Mouse (Mus musculus): ENCODE data around the gene Rbm17. TPM values are rescaled to one million over a fixed set of nuclear protein-coding genes. Genes with fewer than 3 reads are reported as not detected.

Rbm17 gene
- total RNA-seq, 2 experiments from 2014 or later: 53.0 to 60.7 TPM

DNA sequence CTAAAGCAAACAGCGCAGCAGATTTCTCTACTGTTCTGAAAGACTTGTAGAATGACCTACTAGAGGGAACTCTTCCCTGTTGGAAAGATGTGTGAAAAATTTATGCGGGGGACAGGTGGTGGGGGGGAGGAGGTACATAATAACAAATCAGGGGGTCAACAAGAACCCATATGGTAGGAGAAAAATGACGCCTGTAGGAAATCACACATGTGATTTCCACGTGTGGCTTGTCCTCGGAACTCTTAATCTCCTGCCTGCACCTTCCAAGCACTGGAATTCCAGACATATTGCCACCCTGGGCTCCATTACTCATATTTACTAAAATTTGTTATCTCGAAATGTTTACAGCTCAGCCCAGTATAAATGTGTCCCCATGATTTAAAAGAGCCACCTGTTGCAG lies 2.2 kb downstream of the Rbm17 start:
- no peak for DNase-seq
- intact Hi-C loops (cut with DNase I): loop anchor here (5.0 kb wide), 5 partner anchors 44 to 176 kb away; partner anchors contain the start of genes Ankrd16, Fbh1 and Il15ra

DNA sequence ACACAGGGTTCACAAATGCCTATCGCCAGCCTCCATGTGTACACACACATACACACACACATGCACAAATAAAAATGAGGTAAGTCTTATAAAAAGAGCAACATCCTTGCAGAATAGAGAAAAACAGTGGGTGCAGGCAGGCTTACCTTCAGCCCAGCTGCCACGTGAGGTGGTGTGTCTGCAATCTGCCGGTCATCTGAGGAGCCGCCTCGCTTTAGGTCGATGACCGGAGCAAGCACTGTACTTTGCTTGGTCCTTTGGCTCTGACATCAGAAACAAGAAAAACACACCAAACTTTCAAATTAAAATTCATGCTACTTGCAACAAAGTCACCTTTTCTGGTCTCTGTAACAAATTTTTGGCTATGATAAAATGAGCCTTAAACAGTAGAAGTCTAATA lies 6.0 kb downstream of the Rbm17 start:
- DNase-seq: no peak
- intact Hi-C loops (cut with DNase I): no loop called here

DNA sequence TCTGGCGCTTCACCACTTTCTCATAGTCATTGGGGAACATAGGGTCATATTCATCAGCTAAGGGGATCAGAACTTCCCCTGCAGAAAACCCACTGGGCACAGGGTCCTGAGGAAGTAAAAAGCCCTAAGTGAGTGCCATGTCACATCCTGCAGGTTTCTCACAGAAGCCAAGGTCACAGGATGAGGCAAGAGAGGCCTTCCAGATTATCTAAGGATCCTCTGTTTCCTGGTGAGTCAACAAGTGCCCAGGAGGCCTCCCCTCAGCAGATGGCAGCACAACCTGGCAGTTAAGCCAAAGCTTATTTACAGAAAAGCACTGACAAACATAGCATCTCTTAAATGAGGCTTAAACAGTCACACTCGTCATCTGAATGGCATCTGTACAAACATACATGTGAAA lies 7.3 kb downstream of the Rbm17 start:
- intact Hi-C loops (cut with DNase I): no loop called here
- DNase-seq: no peak

DNA sequence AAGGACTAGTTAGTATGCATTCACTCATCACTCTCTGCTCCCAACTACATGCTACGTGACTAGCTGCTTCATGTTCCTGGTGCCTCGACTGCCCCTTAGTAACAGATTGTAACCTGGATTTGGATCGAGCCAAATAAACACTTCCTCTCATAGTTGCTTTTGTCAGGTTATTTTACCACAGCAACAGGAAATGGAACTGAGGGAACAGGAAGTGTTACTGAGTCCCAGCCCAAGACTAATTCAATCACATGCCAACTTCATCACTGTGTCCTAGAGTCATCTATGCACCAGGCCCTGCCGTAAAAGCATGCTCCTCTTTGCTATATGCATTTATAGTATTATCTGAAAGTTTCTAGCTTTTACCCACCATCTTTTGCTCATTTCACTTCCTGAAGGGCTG lies 16.0 kb downstream of the Rbm17 start:
- no peak for DNase-seq
- intact Hi-C loops (cut with DNase I): no loop called here

DNA sequence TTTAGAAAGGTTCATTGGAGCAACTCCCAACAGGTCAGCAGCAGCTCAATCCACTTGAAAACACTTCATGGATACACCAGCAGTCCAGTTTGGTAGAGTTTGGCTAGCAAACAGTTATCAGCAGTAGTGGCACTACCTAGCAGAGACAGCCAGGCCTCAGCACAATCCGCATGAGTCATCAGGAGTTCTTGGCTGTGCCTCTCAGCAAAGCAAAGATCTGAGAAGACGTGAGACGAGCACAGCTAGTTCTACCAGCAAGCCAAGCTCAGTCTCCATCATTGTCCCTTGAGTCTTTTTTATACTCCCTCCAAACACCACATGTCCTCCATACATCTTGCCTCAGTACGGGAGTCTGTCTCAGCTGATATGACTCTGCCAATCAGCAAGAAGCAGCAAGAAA lies 24.6 kb downstream of the Rbm17 start:
- intact Hi-C loops (cut with DNase I): no loop called here
- DNase-seq: no peak

DNA sequence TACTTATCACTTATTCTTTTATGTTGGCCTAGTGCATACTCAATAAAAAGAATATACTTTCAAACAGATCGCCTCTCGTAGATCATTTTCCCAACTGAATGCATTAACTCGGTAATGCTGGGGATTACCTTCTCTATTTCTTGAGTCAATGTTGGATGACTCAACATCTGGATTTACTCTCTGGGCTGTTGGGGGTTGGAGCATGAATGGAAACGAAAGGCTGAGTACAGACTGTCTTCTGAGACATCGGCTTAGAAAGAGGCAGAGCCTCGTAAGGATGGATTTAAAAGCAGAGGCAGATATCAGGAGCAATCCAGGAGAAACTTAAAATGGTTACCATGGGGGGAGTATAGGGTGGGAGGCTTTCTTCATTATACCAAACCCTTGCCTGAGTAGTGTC lies 25.8 kb downstream of the Rbm17 start:
- DNase-seq: no peak
- intact Hi-C loops (cut with DNase I): no loop called here

DNA sequence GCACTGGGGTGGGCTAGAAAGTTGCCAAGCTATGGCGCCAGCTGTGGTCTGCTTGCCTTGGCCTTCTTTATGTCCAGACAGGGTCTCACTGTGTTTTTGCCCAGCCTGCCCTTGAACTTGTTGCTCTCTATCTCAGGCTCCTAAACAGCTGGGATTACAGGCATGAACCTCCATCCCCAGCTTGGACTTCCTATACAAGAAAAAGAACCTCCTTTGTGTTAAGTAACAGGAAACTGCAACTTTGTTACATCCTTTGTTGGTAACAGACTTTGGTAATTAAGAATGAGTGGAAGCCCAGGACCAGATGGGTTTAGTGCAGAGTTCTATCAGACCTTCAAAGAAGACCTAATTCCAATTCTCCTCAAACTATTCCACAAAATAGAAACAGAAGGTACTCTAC lies 30.3 kb downstream of the Rbm17 start:
- intact Hi-C loops (cut with DNase I): no loop called here
- DNase-seq: no peak

DNA sequence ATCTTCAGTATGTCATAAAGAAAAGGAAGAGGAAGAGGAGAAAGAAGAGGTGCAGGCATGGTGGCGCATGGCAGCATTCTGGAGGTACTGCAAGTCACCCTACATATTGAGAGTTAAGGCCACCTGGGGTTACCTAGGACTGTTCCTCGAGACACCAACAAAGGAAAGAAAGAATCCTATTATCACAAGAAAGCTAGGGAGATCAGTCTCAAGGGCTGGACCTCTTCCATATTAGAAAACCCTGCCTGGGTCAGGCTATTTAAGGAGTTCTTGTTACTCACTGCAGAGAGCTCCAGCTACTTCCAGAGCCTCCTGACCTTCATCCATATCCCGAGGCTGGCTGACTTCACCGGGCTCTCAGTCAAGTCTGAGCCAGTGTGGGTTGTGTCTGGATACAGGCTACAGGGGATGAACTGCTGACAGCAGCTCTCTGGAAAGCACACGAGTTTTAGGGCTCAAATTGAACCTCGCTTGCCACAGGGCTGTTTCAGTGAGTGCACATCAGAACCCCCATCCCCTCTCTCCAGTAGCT lies 32.9 kb downstream of the Rbm17 start:
- DNase-seq: no peak
- intact Hi-C loops (cut with DNase I): no loop called here

DNA sequence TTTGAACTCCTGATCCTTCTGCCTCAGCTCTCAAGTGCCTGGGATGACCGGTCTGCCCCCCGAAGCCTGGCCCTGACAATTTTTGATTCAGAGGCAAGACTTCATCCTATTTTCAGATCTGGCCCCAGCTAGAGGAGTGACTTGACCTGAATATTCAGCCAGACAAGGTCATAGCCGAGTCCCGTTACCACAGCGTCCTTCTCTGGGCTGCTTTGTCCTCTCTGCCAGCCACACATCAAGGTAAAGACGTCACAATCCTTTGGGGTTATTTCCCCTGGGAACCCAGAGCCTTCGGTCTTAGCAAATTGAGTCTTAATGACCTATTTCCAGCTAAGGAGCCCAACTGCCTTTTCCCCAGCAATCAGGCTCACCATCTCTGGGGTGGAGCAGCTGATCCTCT lies 35.5 kb downstream of the Rbm17 start:
- DNase-seq: no peak
- intact Hi-C loops (cut with DNase I): no loop called here

DNA sequence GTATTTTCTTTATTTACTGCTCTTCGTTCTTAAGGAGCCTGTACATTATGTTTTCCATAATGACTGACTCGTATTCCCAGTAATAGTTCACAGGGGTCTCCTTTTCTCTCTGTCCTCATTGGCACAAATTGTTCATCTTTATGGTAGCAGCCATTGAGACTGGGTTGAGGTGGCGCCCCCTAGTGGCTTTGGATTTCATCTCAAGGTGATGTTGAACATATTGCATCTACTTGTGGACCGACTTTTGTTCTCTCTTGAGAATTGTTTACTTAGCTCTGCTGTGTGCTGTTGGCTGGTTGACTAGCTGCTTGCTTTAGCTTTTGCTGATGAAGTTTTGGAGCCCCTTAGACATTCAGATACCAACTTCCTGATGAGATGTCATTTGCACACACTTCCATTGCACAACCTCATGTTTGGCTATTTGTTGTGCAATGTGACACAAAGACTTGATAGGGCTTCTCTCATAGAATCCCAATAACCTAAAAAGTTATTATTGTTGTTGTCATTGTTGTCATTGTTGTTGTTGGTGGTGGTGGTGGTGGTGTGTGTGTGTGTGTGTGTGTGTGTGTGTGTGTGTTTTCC lies 36.1 kb downstream of the Rbm17 start:
- peak in 1 of 2 experiments; percentile 61 for DNase-seq

DNA sequence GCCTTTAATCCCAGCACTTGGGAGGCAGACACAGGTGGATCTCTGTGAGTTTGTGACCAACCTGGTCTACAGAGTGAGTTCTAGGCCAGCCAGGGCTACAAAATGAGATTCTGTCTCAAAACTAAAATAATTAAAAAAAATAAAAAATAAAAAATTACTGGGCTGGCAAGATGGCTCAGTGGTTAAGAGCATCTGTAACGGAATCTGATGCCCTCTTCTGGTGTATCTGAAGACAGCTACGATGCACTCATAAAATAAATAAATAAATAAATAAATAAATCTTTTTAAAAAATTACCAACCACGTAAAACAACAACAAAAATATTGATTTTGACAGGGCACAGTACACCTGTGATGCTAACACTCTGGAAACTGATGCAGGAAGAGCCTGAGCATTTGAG lies 37.1 kb downstream of the Rbm17 start:
- intact Hi-C loops (cut with DNase I): no loop called here
- no peak for DNase-seq

More for the DNA sequence above, 36.1 kb downstream of the Rbm17 start:
- intact Hi-C loops (cut with DNase I): no loop called here

DNA sequence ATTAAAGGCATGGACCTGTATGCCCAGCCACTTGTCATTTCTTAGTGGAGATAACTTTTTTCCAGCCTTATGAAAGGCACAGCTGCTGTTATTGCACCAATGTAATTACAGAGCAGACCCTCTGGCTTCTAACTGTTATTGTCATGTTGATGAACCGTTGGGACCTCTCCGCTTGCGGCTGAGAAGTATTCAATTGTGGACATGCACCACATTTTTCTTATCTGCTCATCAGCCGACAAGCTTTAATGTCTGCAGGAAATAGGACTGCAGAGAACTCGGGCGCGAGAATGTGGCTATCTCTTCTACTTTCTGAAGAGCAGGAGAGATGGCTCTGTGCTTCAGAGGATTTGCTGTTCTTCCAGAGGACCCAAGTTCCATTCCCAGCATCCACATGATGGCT lies 37.7 kb downstream of the Rbm17 start:
- no peak for DNase-seq

DNA sequence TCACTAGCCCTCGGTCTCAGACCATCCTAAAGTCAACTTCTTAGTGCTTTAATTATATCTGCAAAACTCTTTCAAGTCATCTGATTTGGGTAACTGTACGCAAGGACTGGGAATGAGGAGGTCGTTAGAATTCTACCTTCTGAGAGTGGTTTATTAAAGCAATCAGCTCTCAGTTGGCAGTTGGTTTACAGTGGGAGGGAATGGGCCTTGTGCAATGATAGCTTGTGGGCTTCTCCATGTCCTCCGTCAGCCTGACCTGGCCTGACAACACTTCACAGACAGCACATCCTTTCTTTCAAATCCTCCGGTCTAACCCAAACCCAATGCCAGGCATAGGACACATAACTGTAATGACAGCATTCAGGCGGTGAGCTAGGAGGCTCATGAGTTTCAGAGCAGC lies 39.2 kb downstream of the Rbm17 start:
- intact Hi-C loops (cut with DNase I): no loop called here
- no peak for DNase-seq

More for the DNA sequence above, 37.7 kb downstream of the Rbm17 start:
- intact Hi-C loops (cut with DNase I): no loop called here

DNA sequence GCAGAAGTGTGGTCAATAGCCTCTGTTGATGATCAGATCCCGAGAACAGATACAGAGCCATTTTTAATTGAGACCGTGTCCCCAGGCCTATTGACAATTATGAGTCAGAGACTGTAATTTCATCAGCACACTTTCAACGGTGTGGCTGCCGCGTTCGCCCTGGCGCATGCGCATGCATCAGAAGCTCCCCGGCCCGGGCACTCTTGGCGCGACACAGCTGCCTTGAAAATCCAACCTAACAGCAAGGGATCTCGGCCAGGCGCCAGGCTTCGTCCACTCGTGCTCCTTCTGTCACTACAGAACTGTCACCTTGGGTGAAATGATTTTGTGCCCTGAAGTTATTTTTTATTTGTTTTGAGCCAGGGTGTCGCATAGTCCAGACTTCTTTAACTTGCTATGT lies 40.7 kb downstream of the Rbm17 start:
- DNase-seq: no peak
- intact Hi-C loops (cut with DNase I): no loop called here

DNA sequence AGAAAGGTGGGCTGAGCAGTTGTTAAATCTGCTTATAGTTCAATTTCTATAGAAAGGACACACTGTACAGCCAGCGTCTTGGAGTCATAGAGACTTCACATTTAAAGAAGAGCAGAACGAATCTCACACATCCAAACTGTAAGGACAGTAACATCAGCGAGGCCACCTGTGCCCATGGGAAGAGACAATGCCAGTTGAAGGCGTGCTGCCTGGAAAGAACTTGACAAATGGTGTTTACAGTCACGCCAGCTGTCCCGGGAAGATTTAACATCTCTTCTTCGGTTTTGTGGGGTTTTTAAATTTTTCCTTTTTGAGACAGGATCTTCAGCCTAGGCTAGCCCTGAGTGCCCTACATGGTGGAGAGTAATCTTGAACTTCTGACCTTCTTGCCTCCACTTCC lies 45.3 kb downstream of the Rbm17 start:
- no peak for DNase-seq
- intact Hi-C loops (cut with DNase I): loop anchor here (5.0 kb wide), 1 partner anchor 44 kb away; the partner anchor contains the start of gene Rbm17

DNA sequence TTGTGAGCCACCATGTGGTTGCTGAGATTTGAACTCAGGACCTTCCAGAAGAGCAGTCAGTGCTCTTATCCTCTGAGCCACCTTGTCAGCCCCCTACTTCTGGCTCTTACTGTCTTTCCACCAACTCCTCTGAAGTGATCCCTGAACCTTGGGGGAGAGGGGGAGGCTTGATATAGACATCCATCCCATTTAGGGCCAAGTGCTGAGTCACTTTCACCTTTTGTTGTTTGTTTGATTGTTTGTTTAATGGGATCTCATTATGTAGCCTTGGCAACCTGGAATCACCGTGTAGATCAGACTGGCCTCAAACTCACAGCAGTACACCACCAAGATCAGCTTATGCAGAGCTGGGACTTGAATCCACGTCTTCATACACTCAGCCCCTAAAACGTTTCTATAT lies 46.7 kb downstream of the Rbm17 start:
- intact Hi-C loops (cut with DNase I): loop anchor here (5.0 kb wide), 1 partner anchor 45 kb away; the partner anchor contains the start of gene Rbm17
- DNase-seq: no peak

DNA sequence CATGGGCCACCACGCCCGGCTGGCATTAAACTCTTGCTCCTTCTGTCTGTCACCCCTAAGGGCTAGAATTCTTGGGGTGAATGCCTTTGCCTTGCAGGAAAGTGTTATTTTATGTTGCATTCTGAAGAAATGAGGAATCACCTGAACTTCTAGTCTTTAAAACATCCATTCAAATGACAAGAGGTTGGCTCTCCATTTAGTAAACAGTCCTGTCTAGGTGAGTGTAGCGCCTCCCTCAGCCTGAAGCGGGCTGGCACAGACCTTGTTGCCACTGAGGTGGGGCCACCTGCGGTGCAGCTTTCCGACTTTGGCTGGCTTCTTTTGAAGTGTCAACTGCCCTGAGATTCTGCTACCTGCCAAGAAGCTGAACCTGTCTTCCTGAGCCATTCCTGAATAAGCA lies 48.6 kb downstream of the Rbm17 start:
- intact Hi-C loops (cut with DNase I): loop anchor here (5.0 kb wide), 1 partner anchor 47 kb away; the partner anchor contains the start of gene Rbm17
- DNase-seq: no peak

DNA sequence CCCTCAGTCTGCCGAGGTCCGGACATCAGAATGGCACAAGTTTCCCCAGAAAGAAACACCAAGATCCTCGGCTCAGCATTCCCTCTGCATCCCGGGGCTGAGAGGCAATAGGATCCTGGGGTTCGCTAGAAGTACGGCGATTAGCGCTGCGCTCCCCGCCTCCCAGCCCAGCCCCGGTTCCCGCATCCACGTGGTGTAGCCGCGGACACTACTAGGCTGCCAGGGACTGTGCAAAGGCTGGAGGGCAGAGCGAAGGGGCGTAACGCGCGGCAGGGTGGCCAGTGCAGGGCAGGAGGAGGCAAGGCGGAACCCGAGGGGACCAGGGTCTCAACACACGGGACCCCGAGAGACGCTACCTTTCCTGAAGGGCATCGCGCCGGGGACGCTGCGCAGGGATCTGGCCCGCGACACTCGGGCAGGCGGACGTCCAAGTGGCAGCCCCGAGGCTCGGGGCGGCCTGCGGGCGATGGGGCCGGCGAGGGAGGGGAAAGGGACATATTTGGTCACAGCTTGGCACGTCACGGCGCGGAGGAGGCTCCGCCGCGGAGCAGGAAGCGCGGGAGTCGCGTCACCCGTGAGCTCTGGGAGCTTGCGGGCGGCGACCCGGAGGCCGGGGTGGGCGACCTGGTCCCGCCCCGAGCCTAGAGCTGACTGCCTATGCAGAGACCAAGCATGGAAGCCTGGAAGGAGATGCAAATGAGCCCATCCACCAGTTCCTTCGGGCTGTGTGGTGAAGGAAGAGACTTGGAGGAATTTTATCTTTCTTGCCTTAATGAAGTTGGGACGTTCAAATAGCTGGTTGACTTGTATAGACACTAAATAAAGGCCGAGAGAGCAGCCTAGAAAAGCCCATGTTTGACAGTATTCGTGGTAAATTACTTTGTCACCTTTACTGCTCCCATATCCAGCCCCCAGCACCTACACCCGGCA lies 50.2 kb downstream of the Rbm17 start, which contains the start of gene Pfkfb3:
Pfkfb3 (minus strand) TSS at position 607 of the 930 bp plus-strand sequence.
- peak; percentile 81 to 83 for DNase-seq
- intact Hi-C loops (cut with DNase I): no loop called here

DNA sequence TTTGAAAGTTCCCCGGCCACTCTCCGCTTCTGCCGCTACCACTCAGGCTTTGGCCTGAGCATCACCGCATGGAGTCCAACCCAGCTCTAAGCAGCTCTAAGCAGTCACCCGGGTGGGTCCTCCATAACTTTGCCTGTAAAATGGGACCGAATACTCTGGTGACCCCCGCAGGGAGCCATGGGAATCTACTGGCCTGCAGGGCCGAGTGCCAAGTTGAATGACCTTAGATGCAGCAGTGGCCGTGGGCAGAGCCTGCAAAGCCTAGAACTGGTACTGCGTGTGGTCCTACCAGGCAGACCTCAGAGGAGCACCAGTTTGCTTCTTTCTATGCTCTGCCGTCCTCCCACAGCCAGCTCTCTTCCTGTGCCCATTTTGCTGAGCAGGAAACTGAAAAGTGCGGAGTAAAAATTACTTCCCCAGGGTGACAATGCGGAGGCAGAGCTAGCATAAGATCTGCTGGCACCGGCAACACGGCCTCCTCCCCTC lies 50.9 kb downstream of the Rbm17 start:
- DNase-seq: peak; percentile 32 to 41
- intact Hi-C loops (cut with DNase I): no loop called here

DNA sequence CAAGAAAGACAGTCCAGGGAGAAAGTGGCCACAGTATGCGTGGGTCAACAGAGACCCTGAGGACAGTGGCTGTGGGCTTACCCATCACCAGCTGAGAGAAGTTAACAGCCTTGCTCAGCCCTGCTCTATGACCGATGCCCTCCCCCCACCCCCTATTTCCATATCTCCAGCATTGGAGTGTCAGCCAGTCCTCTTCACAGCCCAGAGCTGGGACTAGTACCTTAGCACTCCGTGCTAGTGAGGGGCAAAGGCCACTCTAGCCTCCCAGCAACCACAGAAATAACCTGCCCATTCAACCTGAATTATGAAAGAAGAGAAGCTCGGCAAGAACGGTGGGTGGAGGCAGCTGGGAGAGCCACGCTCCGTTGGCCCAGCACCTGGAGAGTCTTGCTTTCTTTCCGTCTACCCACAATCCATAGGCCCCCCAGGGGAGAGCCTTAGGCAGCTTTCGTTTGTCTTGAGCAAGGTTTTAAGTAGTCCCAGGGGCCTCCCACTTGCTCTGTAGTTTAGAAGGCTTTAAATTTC lies 51.6 kb downstream of the Rbm17 start:
- no peak for DNase-seq
- intact Hi-C loops (cut with DNase I): no loop called here

DNA sequence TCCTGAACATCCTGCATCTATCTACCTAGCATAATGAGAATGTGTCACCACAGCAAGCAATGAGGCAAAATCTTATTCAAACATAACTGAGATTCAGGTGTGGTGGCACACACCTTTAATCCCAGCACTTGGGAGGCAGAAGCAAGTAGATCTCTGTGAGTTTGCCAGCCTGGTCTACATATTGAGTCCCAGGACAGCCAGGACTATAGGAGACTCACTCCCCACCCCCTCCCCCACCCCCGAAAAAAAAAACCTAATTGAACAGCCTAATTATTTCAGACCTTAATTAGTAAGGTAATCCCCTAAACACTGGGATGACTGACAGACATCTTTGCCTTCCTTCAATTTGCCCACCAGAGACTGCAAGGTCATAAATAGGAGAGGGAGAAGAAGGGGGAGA lies 52.2 kb downstream of the Rbm17 start:
- DNase-seq: no peak
- intact Hi-C loops (cut with DNase I): no loop called here
